Mouse (Mus musculus) mouse trophoblast stem cell (cell line): ENCODE results near the gene Rasgef1b.

ENCODE experiments used
- in situ Hi-C, 2 experiments: fragments of 300-500 bp; cut with MseI, MboI; formaldehyde crosslinking; loops; 2 replicates in 1 of 2; 3 replicates in 1 of 2; pipeline ENCODE4 v1.15.1; 2025

The Rasgef1b gene

GRCm38 (mm10) chr5:99495354-99496156, 233.3 kb downstream of the Rasgef1b start:
- in situ Hi-C loops = no loop called here

DNA sequence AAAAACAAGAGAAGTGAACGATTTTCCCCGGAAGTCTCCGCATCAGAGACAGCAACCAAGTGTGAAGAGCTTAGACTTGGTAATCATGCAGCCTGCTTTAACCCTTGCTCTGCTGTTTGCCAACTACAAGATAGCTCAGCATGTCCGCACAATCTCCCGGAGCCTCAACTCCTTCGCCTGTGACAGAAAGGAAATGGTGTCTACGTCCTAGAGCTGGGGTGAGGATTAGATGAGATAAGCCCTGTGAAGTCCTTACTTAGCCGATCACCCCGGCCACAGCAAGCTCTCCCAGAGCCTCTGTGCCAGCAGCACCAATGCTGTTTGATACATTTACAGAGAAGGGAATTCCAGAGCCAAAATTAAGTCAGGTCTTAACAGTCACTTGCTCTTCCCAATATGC, 235.0 kb downstream of the Rasgef1b start:
- in situ Hi-C loops = no loop called here

DNA sequence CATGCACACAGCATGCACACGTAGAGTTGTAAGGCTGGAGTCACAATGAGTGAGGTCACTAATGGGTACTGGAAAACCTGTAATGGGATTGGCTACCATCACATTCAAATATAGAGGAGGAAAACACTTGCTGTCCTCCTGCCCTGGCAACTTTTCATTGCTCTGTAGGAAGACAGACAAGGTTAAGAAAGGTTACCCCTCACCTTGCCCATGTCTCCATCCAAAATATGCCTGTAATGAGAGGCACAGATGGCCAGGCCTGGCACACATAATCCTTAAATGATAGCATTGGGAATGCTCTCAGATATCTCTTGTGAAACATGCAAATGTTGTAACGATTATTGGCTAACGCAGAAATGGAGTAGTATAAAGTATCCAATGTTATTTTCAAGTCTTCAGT, 235.8 kb downstream of the Rasgef1b start:
- in situ Hi-C loops = no loop called here

GRCm38 (mm10) chr5:99488479-99489158, 240.2 kb downstream of the Rasgef1b start:
- in situ Hi-C loops = no loop called here

DNA sequence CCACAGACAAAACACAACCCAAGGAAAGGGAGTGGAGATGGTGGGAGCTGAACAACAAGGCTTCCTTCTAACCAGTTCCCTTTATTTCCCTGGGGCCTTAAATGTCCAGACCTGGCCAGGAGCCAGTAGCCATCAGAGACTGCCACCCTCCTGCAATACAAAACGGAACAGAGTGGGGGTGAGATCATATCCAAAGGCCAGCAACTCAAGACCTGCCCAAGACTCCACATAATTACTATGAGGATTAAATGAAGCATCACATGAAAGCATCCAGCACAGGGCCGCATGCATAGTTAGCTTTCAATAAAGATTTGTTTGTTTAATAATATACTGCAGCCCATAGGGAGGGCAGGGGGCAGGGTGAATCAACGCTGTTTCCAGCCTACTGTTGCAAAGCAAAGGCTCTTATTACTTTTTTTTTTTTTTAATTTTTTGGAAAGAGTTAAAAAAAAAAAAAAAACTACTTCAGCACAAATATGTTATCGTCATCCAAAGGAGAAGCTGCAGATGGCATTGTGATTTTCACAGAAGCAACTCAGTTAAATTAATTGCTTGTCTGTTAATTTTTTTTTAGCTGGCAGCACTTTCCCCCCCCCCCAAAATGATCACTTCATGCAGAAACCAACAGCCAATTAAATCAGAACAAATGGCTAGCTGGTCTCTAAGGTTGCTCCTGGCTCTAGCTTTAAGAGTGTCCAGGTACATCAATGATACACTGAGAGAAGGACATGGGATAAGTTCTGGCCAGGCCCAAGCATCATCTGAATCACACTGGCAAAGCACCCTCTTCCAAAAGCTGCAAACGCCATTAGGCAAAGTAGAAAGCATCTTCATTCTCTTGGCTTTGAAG, 241.6 kb downstream of the Rasgef1b start:
- in situ Hi-C loops = no loop called here

DNA sequence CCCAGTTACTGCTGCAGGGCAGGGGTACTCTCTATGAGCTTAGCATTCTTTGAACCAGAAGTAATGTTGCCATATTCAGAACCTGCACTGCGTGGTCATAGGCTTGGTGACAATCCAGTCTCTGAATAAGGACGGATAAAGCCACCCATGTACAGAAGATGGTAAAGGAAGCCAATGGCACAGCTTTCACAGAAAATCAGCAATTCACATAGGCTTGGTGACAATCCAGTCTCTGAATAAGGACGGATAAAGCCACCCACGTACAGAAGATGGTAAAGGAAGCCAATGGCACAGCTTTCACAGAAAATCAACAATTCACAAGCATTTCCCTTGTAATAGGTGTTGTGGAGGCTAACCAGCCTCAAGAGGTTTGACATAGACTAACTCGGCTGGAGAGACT, 245.7 kb downstream of the Rasgef1b start:
- in situ Hi-C loops = no loop called here

- in situ Hi-C loops = no loop called here
Measured at GRCm38 (mm10) chr5:99482524-99482923, 246.3 kb downstream of the Rasgef1b start.

DNA sequence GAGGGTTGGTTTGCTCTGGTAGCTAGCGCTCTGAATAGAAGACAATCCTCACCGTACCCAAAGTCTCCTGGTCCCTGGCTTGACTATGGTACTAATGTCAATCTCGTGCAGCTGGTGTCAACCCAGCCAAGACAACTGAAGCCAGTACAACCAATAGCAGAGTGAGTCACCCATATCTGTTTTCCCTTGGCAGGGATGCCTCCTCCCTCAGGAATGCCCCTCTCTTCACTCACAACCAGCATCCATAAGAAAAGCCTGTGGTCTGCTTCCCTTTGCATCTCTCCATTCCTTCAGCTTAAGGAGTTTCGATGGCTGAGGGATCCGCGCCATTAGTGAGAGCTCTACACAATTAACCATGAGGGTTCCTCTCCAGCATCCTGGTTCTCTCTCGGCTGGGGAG, 246.8 kb downstream of the Rasgef1b start:
- in situ Hi-C loops = no loop called here

DNA sequence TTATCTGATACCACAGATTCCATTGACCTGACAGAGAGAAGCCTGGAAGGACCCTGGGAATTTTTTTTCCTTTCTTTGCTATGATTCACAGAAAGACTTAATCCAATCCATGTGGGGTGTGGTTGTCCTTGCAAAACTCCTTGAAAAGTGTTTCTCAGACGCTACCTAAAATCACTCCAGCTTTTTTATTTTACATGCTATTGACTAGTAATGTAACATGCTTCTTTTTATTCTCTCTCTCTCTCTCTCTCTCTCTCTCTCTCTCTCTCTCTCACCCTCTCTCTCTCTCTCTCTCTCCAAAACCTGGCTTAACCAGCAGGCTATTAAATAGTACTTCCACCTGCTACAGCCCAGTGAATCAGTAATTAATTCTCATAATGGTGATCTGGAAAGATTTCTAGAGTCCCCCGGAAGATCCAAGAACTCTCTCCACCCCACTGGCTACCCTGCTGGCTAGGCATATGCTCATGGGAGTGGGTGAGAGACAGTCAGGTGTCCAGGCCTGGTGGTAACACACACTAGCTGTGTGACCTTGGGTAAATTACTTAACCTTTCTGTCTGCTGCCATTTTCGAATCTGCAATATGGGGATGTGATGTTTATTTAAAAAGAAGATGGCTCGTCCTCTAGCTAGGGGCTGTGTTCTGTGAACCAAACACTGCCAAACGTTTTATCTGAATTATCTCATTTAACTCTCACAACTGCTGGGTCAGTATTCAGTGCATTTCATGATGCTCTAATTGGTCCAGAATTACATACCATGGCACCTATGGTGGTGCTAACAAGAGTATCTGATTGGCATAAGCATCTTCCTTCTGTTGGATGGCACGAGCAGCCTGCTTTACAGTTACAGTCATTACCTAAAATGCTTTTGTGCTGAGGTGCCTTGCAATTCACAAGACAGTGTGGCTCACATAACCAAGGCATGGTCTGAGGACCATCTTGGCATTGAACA, 248.5 kb downstream of the Rasgef1b start:
- in situ Hi-C loops = no loop called here

GRCm38 (mm10) chr5:99479263-99480077, 249.4 kb downstream of the Rasgef1b start:
- in situ Hi-C loops = no loop called here

DNA sequence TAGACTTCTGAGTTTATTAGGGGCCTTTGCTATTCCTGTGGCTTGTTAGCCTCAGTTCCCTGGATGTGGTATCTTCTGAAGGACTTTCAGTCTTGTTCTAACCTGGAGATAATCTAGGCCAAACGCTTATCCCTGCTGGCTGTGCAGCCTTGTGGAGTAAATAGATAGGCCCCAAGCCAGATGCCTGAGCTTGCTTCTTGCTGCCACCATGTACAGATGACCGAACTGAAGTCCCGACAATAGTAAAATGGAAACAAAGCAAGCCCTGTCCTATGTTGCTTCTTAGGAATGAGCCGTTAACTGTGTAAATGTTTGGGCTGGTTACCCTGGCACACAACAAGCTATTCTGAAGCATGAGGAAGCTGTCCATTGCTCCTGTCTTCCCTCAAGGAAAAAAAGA, 250.1 kb downstream of the Rasgef1b start:
- in situ Hi-C loops = no loop called here

- in situ Hi-C loops = no loop called here
Measured at GRCm38 (mm10) chr5:99477420-99477815, 251.4 kb downstream of the Rasgef1b start.

- in situ Hi-C loops = no loop called here
Measured at GRCm38 (mm10) chr5:99476640-99477419, 252.0 kb downstream of the Rasgef1b start.

DNA sequence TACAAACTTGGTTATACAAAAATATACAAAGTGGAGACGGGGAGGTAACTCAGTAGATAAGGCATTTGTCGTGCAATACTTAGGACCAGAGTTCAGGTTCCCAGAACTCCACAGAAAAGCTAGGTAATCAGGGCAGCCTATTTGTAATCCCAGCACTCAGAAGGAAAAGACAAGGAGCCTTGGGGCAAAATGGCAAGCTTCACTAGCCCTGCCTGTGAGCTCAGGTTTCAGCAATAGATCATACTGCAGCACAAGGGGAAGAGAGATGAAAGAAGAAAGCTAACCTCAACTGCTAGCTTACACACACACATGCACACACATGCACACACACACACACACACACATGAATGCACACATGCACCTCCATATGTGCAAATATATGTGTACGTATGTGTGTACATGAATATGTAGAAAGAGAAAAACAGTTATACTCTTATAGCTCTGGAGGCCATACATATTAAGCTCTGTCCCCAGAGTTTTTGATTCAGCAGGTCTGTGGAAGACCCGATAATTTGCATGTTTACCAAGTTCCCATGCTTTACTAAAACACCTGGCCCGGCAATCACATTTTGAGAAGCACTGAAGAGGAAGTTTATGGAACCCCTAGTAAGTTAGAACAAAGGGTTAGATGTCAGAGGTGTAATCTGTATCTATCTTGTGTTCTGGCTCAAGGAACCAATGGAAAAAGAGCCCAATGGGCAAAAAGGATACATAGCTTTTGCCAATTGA, 256.1 kb downstream of the Rasgef1b start:
- in situ Hi-C loops = no loop called here

DNA sequence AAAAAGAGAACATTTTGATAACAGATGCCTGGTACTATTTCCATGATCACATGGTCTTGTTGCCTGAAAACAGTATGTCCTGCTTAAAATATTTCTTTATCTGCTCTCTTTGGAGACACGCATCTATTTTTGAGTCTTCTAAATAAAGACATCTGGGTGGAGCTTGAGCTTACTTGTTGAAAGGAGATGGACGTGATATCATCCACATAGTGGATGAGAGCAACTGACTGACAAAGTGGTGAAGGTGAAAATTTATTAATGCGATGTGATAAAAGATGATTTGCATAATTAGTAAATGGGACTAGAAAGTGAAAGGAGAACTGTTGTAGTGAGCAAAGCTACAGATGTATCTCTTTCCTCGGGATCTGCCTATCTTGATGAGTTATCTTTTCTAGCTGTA, 257.1 kb downstream of the Rasgef1b start:
- in situ Hi-C loops = no loop called here

- in situ Hi-C loops = no loop called here
Measured at GRCm38 (mm10) chr5:99470613-99471012, 258.3 kb downstream of the Rasgef1b start.

GRCm38 (mm10) chr5:99459007-99459406, 269.9 kb downstream of the Rasgef1b start:
- in situ Hi-C loops = no loop called here

DNA sequence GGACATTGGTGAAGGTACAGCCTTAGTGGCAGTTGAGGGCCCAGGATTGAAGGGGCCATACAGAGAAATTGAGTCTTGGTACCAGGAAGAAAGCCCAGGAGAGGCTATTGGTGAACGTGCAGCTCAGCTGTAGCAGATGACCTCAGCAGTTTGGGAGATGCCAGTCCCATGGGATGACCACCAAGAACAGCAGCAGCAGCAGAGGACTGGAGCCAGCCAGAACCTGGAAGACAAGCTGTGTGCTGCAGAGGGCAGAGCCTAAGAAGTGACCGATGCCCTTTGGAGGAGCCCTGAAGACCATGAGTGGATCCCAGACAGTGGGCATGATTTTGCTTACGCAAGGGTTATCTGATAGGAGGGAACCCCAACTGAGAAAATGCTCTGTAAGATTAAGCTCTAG, 271.6 kb downstream of the Rasgef1b start:
- in situ Hi-C loops = no loop called here

- in situ Hi-C loops = no loop called here
Measured at GRCm38 (mm10) chr5:99451939-99452338, 276.9 kb downstream of the Rasgef1b start.
